Mouse (Mus musculus) thymus, adult 2 months (tissue): ENCODE data around the gene Farp1.

ENCODE experiments used
- CTCF ChIP-seq: fragments of 200-500 bp; IDR thresholded peaks from 2 replicates; pipeline ENCODE4 v1.5.1; 2012; ENCODE audit warnings: mild to moderate bottlenecking, control low read depth, low read length, moderate library complexity, borderline replicate concordance; ENCODE audit not compliant: control insufficient read depth, poor library complexity, insufficient read depth; ENCODE audit errors: extremely low read depth
- POLR2A ChIP-seq: fragments of 200-500 bp; IDR thresholded peaks from 2 replicates; pipeline ENCODE4 v1.6.1; 2012; ENCODE audit warnings: mild to moderate bottlenecking, low read length, control low read depth, moderate library complexity; ENCODE audit not compliant: control insufficient read depth, poor library complexity, insufficient read depth; ENCODE audit errors: extremely low read depth

DNA sequence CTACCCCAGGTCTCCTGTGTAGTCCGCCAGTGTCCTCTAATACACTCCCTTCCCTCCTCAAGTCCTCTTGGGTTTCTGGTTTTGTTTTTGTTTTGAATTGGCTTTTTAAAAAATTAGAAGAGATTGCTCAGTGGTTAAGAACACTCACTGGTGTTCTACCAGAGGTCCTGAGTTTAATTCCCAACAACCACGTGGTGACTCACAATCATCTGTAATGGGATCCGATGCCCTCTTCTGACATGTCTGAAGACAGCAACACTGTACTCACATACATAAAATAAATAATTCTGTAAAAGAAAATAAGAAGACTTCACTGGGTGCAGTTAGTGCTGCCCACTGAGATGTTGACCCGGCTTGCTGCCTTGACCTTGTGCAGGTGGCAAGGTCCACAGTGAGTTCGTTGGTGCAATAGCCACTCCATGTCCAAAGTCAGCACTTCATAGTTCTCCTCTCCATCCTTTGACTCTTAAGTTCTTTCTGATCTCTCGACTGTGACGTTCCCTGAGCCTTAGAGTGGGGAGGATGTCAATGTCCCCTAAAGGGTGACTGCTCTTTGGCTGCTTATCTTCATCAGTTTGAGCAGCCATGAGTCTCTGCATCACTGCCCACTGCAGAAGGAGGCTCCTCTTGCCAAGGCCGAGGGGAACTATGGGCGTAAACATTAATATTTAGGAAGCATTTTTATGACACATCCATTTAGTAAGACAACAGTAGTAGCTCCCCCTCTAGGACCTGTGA is 194.2 kb downstream of the Farp1 start:
- no peak for TF ChIP-seq POLR2A
- no peak for TF ChIP-seq CTCF
